In the genomic region with DNA sequence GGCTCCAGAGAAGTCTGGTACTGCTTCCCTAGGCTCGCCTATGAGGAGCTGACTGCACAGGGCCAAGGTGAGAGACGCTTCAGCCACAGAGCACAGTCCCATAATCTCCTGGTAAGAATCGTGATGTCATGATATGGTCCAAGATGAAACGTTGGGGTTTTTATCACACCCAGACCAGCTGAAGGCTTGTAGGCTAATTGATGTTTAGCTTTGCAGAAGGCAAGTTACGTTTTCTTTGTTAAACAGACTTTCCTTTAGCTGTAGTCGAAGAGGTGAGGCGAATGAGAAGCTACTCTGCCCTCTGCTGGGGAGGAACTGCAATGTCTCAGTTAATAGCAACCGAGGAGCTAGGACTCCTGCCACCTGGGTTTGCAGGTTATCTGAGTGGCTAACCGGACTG, we compare ENCODE assay signal across 7 mouse cellular contexts. TPM values are rescaled to one million over a fixed set of nuclear protein-coding genes. Genes with fewer than 3 reads are reported as not detected.
DNase-seq lines count a peak whose midpoint lies in the region; ATAC-seq lines count a peak whose summit lies in the region.

No protein-coding gene starts in this region.

- DNase-seq in A20 (ENCODE audit: low read depth, low spot score) = peak; percentile 83
- peak; percentile 12 for DNase-seq in cerebellum, adult 9-11 months
- DNase-seq in gastrocnemius, postnatal 4 days (ENCODE audit: low spot score in 2 of 2) = peak; percentile 26 to 28
- DNase-seq in layer of hippocampus, postnatal 14 days (ENCODE audit: low spot score in 2 of 2) = peak; percentile 48 to 63
- peak; percentile 81 for DNase-seq in lung, postnatal 36 days
- peak; percentile 57 for DNase-seq in right cerebral cortex, postnatal 14 days

- ATAC-seq in CD4-positive, CD25-positive, alpha-beta regulatory T cell, adult 4 months = peak; percentile 57

RNA-seq across cellular contexts. Expression of a gene that starts 15.8 kb away (rescaled TPM):
- not detected for polyA plus RNA-seq in CD4-positive, CD25-positive, alpha-beta regulatory T cell, adult 4 months (2017; shearing (Covaris generic))
- under 1 TPM; 0.21 to 0.47 TPM for total RNA-seq in gastrocnemius, postnatal 4 days (2021)
- 10 to 100 TPM; 30.6 to 31.3 TPM for total RNA-seq in layer of hippocampus, postnatal 14 days (2021)

RNA-seq across cellular contexts. Expression of a gene that starts 38.0 kb away (rescaled TPM):
- 100 to 1,000 TPM; 477 to 563 TPM for polyA plus RNA-seq in CD4-positive, CD25-positive, alpha-beta regulatory T cell, adult 4 months (2017; shearing (Covaris generic))
- total RNA-seq in gastrocnemius, postnatal 4 days (2021) = 1 to 10 TPM; 3.3 to 3.4 TPM
- 1 to 10 TPM; 4.1 to 5.1 TPM for total RNA-seq in layer of hippocampus, postnatal 14 days (2021)

RNA-seq across cellular contexts. Expression of a gene that starts 45.9 kb away (rescaled TPM):
- polyA plus RNA-seq in CD4-positive, CD25-positive, alpha-beta regulatory T cell, adult 4 months (2017; shearing (Covaris generic)) = 1 to 10 TPM in 1 of 2 experiments, under 1 TPM in 1; 0.79 to 1.0 TPM
- total RNA-seq in gastrocnemius, postnatal 4 days (2021) = under 1 TPM; 0.10 to 0.20 TPM
- total RNA-seq in layer of hippocampus, postnatal 14 days (2021) = under 1 TPM; 0.16 to 0.26 TPM

Comparison
In these comparisons a context has a peak if more than half of its experiments do, and no peak if none do; other contexts are left out.
1. Peak in every context shown above with its lines: DNase-seq and ATAC-seq.
2. DNase-seq: peak in every context shown above with its lines; median percentile 83 in A20; 81 in lung, postnatal 36 days; 57 in right cerebral cortex, postnatal 14 days; 56 in layer of hippocampus, postnatal 14 days; 27 in gastrocnemius, postnatal 4 days; 12 in cerebellum, adult 9-11 months.
3. RNA of a gene that starts 15.8 kb away (total RNA-seq): 30.6 to 31.3 TPM in layer of hippocampus, postnatal 14 days; 0.21 to 0.47 TPM in gastrocnemius, postnatal 4 days; every median in the first group is over 10 times any median in the second.